Mouse (Mus musculus) neutrophil, adult 65 days (primary cell): ENCODE measurements around the gene Gm8871. TPM values are rescaled to one million over a fixed set of nuclear protein-coding genes. Genes with fewer than 3 reads are reported as not detected.

ENCODE experiments used
- total RNA-seq: library from RNA; stranded (reverse); gene quantifications from 2 replicates; pipeline ENCODE4 v1.2.4, GENCODE M21; 2023

Gene Gm8871
- total RNA-seq: not detected in 2 replicates

DNA sequence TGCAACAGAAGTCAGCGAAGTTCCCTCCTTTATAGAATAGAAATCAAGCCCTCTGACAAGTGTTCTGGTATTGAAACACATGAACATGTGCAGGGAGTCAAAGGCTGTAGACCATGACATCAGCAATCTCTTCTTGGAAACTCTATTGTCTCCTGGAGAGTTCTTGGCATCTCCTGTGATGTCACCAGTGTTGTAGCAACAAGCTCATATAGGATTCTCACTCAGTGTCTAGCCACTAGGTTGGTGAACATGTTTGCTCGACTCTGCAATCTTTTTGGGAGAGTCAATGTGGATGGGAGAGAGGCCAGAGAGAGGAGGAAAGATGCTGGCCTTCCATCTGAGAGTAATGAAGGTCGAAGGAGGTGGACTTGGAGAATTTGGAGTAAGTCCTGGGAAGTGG, at the start of gene Gm8871, which contains the start of gene Gm8857:
TSS of gene Gm8871 (plus strand) at position 301 of the 400 bp plus-strand sequence.
TSS of gene Gm8857 (plus strand) at position 303 of the 400 bp plus-strand sequence.

Other genes starting within 250 kb of the Gm8871 start
- gene Gm8857, start within 50 bp of the Gm8871 start, total RNA-seq: not detected in 2 replicates
- gene Gm8879, start 179.8 kb downstream of the Gm8871 start, total RNA-seq: not detected in 2 replicates
- gene Gm5861, start 235.3 kb downstream of the Gm8871 start, total RNA-seq: not detected in 2 replicates